Mouse (Mus musculus) spleen, adult 2 months (tissue): ENCODE results near the gene Fam207a. TPM values are rescaled to one million over a fixed set of nuclear protein-coding genes. Genes with fewer than 3 reads are reported as not detected.

Source experiments
- DNase-seq, 2 experiments: peaks; one replicate each; pipeline versions ENCODE4 v3.0.0 to v3.0.0-alpha.2; 2012 to 2021; ENCODE audit warnings: low spot score in 2 of 2, low read depth in 1 of 2
- H3K27ac ChIP-seq: fragments of 200-500 bp; 2 replicates; pipeline ENCODE4 v1.5.1; 2012; ENCODE audit warnings: low read length, inconsistent platforms; ENCODE audit not compliant: insufficient read depth
- H3K27me3 ChIP-seq: fragments of 200-500 bp; 2 replicates; pipeline ENCODE4 v1.6.1; 2012; ENCODE audit warnings: mild to moderate bottlenecking, moderate library complexity, low read length, inconsistent platforms; ENCODE audit not compliant: control insufficient read depth, insufficient read depth
- H3K36me3 ChIP-seq: fragments of 200-500 bp; 2 replicates; pipeline ENCODE4 v1.6.1; 2012; ENCODE audit warnings: mild to moderate bottlenecking, low read length, inconsistent platforms; ENCODE audit not compliant: control insufficient read depth, insufficient read depth
- H3K4me1 ChIP-seq: fragments of 200-500 bp; 2 replicates; pipeline ENCODE4 v1.6.1; 2011; ENCODE audit warnings: inconsistent platforms; ENCODE audit not compliant: control insufficient read depth, insufficient read depth, insufficient read length
- H3K4me3 ChIP-seq: fragments of 200-500 bp; 2 replicates; pipeline ENCODE4 v1.5.1; 2011; ENCODE audit warnings: mild to moderate bottlenecking, inconsistent platforms; ENCODE audit not compliant: insufficient read depth, insufficient read length; ENCODE audit errors: extremely low read depth
- CTCF ChIP-seq: fragments of 200-500 bp; IDR thresholded peaks from 2 replicates; pipeline ENCODE4 v1.5.1; 2011; ENCODE audit warnings: mild to moderate bottlenecking, inconsistent platforms; ENCODE audit not compliant: insufficient read depth, insufficient read length, insufficient replicate concordance; ENCODE audit errors: extremely low read depth
- POLR2A ChIP-seq: fragments of 200-500 bp; IDR thresholded peaks from 2 replicates; pipeline ENCODE4 v1.6.1; 2011; ENCODE audit warnings: low read depth, low read length, inconsistent platforms
- WGBS: fragments of 180-500 bp; shearing (Covaris S2); methylation state at CpG from one replicate; pipeline ENCODE4 v1.1.7; 2018; 5-methylcytosine and 5-hydroxymethylcytosine counted together
- polyA plus RNA-seq: library from polyadenylated mRNA; depleted of rRNA; stranded (reverse); fragments of >200 nt; gene quantifications from 2 replicates; pipeline ENCODE4 v1.2.3, GENCODE M21; 2012; rRNA removed

Fam207a gene
- polyA plus RNA-seq, 1 experiment, result 21.1 TPM

GRCm38 (mm10) chr10:77439026-77439425, 76.6 kb downstream of the Fam207a start:
- no peak for DNase-seq
- TF ChIP-seq POLR2A (no peak), CTCF (no peak)
- H3K4me3 ChIP-seq, result no peak overlapping the region
- WGBS, result 84% methylated on average over 3 of the region's 3 CpGs
- H3K4me1 ChIP-seq, result no peaks in the 10 kb centered on the region
- H3K27me3 ChIP-seq, result no peaks in the 10 kb centered on the region
- H3K36me3 ChIP-seq, result no peaks in the 10 kb centered on the region
- H3K27ac ChIP-seq, result no peak overlapping the region

GRCm38 (mm10) chr10:77438021-77438420, 77.6 kb downstream of the Fam207a start:
- no peaks in the 10 kb centered on the region for H3K36me3 ChIP-seq
- no peaks in the 10 kb centered on the region for H3K4me1 ChIP-seq
- H3K4me3 ChIP-seq, result no peak overlapping the region
- TF ChIP-seq CTCF (no peak), POLR2A (no peak)
- no peak overlapping the region for H3K27ac ChIP-seq
- DNase-seq, result no peak
- 68% methylated on average over 1 of the region's 1 CpGs for WGBS
- no peaks in the 10 kb centered on the region for H3K27me3 ChIP-seq

Other genes with a start within 250 kb of the Fam207a start
- gene Adarb1, start 97.5 kb downstream of the Fam207a start, polyA plus RNA-seq, result 2.2 and 2.7 TPM in 2 replicates
- gene Itgb2, start 14.5 kb upstream of the Fam207a start, polyA plus RNA-seq, result 154 and 176 TPM in 2 replicates
- gene Pttg1ip, start 65.9 kb upstream of the Fam207a start, polyA plus RNA-seq, result 63.4 and 65.3 TPM in 2 replicates
- 131 and 154 TPM in 2 replicates for gene Sumo3, start 90.3 kb upstream of the Fam207a start, polyA plus RNA-seq
- not detected in 2 replicates for gene Gm49325, start 90.4 kb upstream of the Fam207a start, polyA plus RNA-seq
- 31.4 and 34.0 TPM in 2 replicates for gene Ube2g2, start 106.5 kb upstream of the Fam207a start, polyA plus RNA-seq
- 0.55 and 1.1 TPM in 2 replicates for gene Tspear, start 170.8 kb upstream of the Fam207a start, polyA plus RNA-seq
- gene Gm19402, start 175.0 kb upstream of the Fam207a start, polyA plus RNA-seq, result not detected in 2 replicates
- gene Gm9508, start 181.4 kb upstream of the Fam207a start, polyA plus RNA-seq, result not detected in 2 replicates
- not detected in 2 replicates for gene Gm10272, start 190.8 kb upstream of the Fam207a start, polyA plus RNA-seq
- gene Gm10024, start 195.7 kb upstream of the Fam207a start, polyA plus RNA-seq, result not detected in 2 replicates
- 0.39 TPM in 1 of 2 replicates, not detected in the other for gene Gm10142, start 200.0 kb upstream of the Fam207a start, polyA plus RNA-seq
- not detected in 2 replicates for gene Krtap12-1, start 204.8 kb upstream of the Fam207a start, polyA plus RNA-seq
- not detected in 2 replicates for gene Gm10100, start 210.7 kb upstream of the Fam207a start, polyA plus RNA-seq
- not detected in 2 replicates for gene Gm18596, start 226.9 kb upstream of the Fam207a start, polyA plus RNA-seq
- gene Gm9736, start 235.6 kb upstream of the Fam207a start, polyA plus RNA-seq, result not detected in 2 replicates
- gene Gm3233, start 243.9 kb upstream of the Fam207a start, polyA plus RNA-seq, result not detected in 2 replicates